Mouse (Mus musculus): ENCODE results near the gene Tmem63a. TPM values are rescaled to one million over a fixed set of nuclear protein-coding genes. Genes with fewer than 3 reads are reported as not detected.
A peak's percentile ranks its signal among the peaks of the same experiment; 100 is the strongest.
"Not testable (repeated sequence)": the region's sequence is repeated elsewhere in the genome, so short reads cannot be mapped to it uniquely, and the experiment has no call there.

Gene Tmem63a
- polyA plus RNA-seq, 1 experiment, result 42.5 TPM

- H3K36me3 ChIP-seq (ENCODE audit: control insufficient read depth, insufficient read depth, low read length), result peaks cover 45% of the 10 kb centered on the region
- 88% methylated on average over 7 of the region's 7 CpGs for WGBS
- DNase-seq (ENCODE audit: low read depth in 1 of 2, low spot score in 2 of 2), result no peak
- H3K4me3 ChIP-seq (ENCODE audit: extremely low read depth, insufficient read depth, insufficient read length), result no peak overlapping the region
- TF ChIP-seq POLR2A (IDR thresholded peaks at IDR 0.05; ENCODE audit: low read depth, low read length) (no peak), CTCF (IDR thresholded peaks at IDR 0.05; ENCODE audit: extremely low read depth, insufficient read depth, insufficient read length, insufficient replicate concordance) (no peak)
- no peaks in the 10 kb centered on the region for H3K4me1 ChIP-seq (ENCODE audit: control insufficient read depth, insufficient read depth, insufficient read length)
- H3K27ac ChIP-seq (ENCODE audit: insufficient read depth, low read length), result no peak overlapping the region
- no peaks in the 10 kb centered on the region for H3K27me3 ChIP-seq (ENCODE audit: control insufficient read depth, insufficient read depth, low read length)
Observed at GRCm38 (mm10) chr1:180967261-180967660, 25.1 kb downstream of the Tmem63a start.

DNA sequence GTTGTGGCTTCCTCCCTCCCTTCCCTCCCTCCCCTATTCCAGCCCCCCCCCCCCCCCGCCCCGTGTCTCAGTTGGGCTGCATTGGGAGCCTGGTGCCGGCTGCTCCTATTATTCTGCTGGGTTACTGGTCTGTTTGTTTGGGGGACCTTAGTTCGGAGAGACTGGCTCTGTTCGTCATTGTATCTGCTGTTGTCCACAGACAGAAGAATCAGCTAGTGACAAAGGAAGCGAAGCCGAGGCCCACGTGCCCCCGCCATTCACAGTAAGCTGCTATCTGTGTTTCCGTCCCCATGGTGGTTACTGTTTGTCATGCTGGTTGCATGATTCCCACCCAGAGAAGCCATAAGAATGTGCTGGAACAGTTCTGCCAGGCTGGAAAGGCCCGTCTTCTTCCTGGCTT lies 30.8 kb downstream of the Tmem63a start:
- Histone ChIP-seq H3K4me3 (ENCODE audit: extremely low read depth, insufficient read depth, insufficient read length) (no peak overlapping the region), H3K36me3 (ENCODE audit: control insufficient read depth, insufficient read depth, low read length) (peaks cover 18% of the 10 kb centered on the region), H3K4me1 (ENCODE audit: control insufficient read depth, insufficient read depth, insufficient read length) (no peaks in the 10 kb centered on the region), H3K27me3 (ENCODE audit: control insufficient read depth, insufficient read depth, low read length) (no peaks in the 10 kb centered on the region), H3K27ac (ENCODE audit: insufficient read depth, low read length) (no peak overlapping the region)
- TF ChIP-seq CTCF (IDR thresholded peaks at IDR 0.05; ENCODE audit: extremely low read depth, insufficient read depth, insufficient read length, insufficient replicate concordance) (no peak), POLR2A (IDR thresholded peaks at IDR 0.05; ENCODE audit: low read depth, low read length) (no peak)
- WGBS, result 93% methylated on average over 11 of the region's 11 CpGs
- no peak for DNase-seq (ENCODE audit: low read depth in 1 of 2, low spot score in 2 of 2)

DNA sequence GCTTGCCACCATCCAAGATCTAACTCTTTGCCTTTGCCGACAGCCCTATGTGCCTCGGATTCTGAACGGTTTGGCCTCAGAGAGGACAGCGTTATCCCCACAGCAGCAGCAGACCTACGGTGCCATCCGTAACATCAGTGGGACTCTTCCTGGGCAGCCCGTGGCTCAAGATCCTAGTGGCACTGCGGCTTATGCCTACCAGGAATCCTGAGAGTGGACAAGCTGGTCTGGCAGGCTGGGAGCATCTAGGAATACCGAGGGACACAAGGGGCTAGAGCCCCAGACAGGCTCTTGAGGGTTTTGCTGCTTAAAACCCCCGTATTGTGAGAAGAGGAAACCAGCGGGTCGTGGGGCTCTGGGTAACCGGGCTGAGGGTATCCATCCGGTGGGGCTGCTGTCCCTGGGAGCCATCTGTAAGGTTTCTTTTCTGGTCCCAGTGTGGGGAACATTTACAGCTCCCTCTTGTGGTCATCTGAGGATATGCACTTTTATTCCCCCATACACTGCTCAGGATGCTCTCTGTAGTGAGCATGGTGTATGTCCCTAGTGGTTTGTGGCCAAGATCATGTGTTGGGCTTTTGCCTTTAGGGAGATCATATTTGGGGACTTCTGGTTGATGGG lies 32.1 kb downstream of the Tmem63a start:
- TF ChIP-seq POLR2A (IDR thresholded peaks at IDR 0.05; ENCODE audit: low read depth, low read length) (no peak), CTCF (IDR thresholded peaks at IDR 0.05; ENCODE audit: extremely low read depth, insufficient read depth, insufficient read length, insufficient replicate concordance) (peak; percentile 45; the same call in 1 of the 2 replicates)
- Histone ChIP-seq H3K27ac (ENCODE audit: insufficient read depth, low read length) (no peak overlapping the region), H3K4me1 (ENCODE audit: control insufficient read depth, insufficient read depth, insufficient read length) (no peaks in the 10 kb centered on the region), H3K4me3 (ENCODE audit: extremely low read depth, insufficient read depth, insufficient read length) (no peak overlapping the region), H3K36me3 (ENCODE audit: control insufficient read depth, insufficient read depth, low read length) (peaks cover 13% of the 10 kb centered on the region), H3K27me3 (ENCODE audit: control insufficient read depth, insufficient read depth, low read length) (no peaks in the 10 kb centered on the region)
- 62% methylated on average over 14 of the region's 14 CpGs for WGBS
- peak; percentile 34 to 40 for DNase-seq (ENCODE audit: low read depth in 1 of 2, low spot score in 2 of 2)

DNA sequence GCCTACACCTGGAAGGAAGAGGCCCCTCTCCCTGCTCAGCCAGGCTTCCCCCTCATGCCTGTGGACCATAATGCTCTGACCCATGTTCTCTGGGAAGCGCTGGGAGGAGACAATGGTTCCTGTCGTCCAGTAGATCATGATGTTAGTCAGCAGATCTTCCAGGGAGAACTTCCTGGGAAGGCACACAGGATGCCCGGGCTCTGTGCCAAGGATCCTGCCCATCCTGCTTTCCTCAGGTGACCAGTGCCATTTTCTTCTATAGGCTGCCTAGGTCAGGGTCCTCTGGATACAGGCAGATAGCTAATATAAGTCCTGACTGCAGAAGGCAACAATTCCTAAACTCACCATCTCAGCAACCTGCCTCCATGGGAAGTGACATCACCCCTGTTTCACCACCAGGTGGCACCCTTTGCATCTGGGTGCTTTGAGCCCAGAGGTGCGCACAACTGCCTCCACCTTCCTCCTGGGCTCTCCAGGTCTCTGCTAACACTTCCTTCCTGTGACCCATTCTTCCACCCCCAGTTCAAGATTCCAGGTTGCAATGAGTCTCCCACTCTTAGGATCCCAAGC lies 34.1 kb downstream of the Tmem63a start:
- H3K4me1 ChIP-seq (ENCODE audit: control insufficient read depth, insufficient read depth, insufficient read length), result no peaks in the 10 kb centered on the region

GRCm38 (mm10) chr1:180979484-180980251 lies 37.5 kb downstream of the Tmem63a start:
- H3K27ac ChIP-seq (ENCODE audit: insufficient read depth, low read length), result no peak overlapping the region
- TF ChIP-seq POLR2A (IDR thresholded peaks at IDR 0.05; ENCODE audit: low read depth, low read length) (no peak), CTCF (IDR thresholded peaks at IDR 0.05; ENCODE audit: extremely low read depth, insufficient read depth, insufficient read length, insufficient replicate concordance) (no peak)
- 91% methylated on average over 24 of the region's 24 CpGs for WGBS
- DNase-seq (ENCODE audit: low read depth in 1 of 2, low spot score in 2 of 2), result no peak
- no peak overlapping the region for H3K4me3 ChIP-seq (ENCODE audit: extremely low read depth, insufficient read depth, insufficient read length)
- H3K36me3 ChIP-seq (ENCODE audit: control insufficient read depth, insufficient read depth, low read length), result no peaks in the 10 kb centered on the region
- H3K4me1 ChIP-seq (ENCODE audit: control insufficient read depth, insufficient read depth, insufficient read length), result no peaks in the 10 kb centered on the region
- no peaks in the 10 kb centered on the region for H3K27me3 ChIP-seq (ENCODE audit: control insufficient read depth, insufficient read depth, low read length)

More for the DNA sequence above, 34.1 kb downstream of the Tmem63a start:
- Histone ChIP-seq H3K27ac (ENCODE audit: insufficient read depth, low read length) (no peak overlapping the region), H3K36me3 (ENCODE audit: control insufficient read depth, insufficient read depth, low read length) (peaks cover 4% of the 10 kb centered on the region), H3K27me3 (ENCODE audit: control insufficient read depth, insufficient read depth, low read length) (no peaks in the 10 kb centered on the region), H3K4me3 (ENCODE audit: extremely low read depth, insufficient read depth, insufficient read length) (no peak overlapping the region)
- DNase-seq (ENCODE audit: low read depth in 1 of 2, low spot score in 2 of 2), result peak; percentile 21 to 53
- WGBS, result 75% methylated on average over 4 of the region's 4 CpGs
- peak; percentile 88 for TF ChIP-seq CTCF (IDR thresholded peaks at IDR 0.05; ENCODE audit: extremely low read depth, insufficient read depth, insufficient read length, insufficient replicate concordance)
- TF ChIP-seq POLR2A (IDR thresholded peaks at IDR 0.05; ENCODE audit: low read depth, low read length), result no peak

DNA sequence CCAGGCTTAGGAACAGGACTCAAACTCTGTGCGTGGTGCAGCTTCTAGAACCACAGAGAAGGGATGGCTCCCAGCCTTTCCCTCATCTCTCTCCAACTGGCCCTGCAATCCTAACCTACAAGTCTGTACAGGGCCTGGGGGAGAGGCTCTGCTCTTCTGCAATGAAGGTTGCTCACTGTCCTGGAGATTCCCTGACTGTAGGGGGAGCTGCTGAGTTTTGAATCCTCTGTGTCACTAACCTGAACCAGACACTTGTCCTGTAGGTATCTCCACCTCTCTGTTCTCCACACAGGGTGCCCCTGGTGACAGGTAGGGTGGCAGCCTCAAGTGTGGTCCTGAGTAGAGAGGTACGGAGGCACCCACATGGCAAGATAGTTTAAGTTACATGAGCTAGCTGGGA lies 38.3 kb downstream of the Tmem63a start:
- no peaks in the 10 kb centered on the region for H3K36me3 ChIP-seq (ENCODE audit: control insufficient read depth, insufficient read depth, low read length)

GRCm38 (mm10) chr1:180981298-180982046 lies 39.3 kb downstream of the Tmem63a start:
- H3K27ac ChIP-seq (ENCODE audit: insufficient read depth, low read length); H3K27me3 ChIP-seq (ENCODE audit: control insufficient read depth, insufficient read depth, low read length); H3K4me3 ChIP-seq (ENCODE audit: extremely low read depth, insufficient read depth, insufficient read length); H3K4me1 ChIP-seq (ENCODE audit: control insufficient read depth, insufficient read depth, insufficient read length); DNase-seq (ENCODE audit: low read depth in 1 of 2, low spot score in 2 of 2); H3K36me3 ChIP-seq (ENCODE audit: control insufficient read depth, insufficient read depth, low read length): not testable (repeated sequence)
- WGBS, result 80% methylated on average over 7 of the region's 7 CpGs

More for the DNA sequence above, 38.3 kb downstream of the Tmem63a start:
- no peak for DNase-seq (ENCODE audit: low read depth in 1 of 2, low spot score in 2 of 2)
- Histone ChIP-seq H3K4me1 (ENCODE audit: control insufficient read depth, insufficient read depth, insufficient read length) (no peaks in the 10 kb centered on the region), H3K4me3 (ENCODE audit: extremely low read depth, insufficient read depth, insufficient read length) (no peak overlapping the region), H3K27ac (ENCODE audit: insufficient read depth, low read length) (no peak overlapping the region), H3K27me3 (ENCODE audit: control insufficient read depth, insufficient read depth, low read length) (no peaks in the 10 kb centered on the region)
- WGBS, result 83% methylated on average over 2 of the region's 2 CpGs
- TF ChIP-seq POLR2A (IDR thresholded peaks at IDR 0.05; ENCODE audit: low read depth, low read length), result no peak
